Mouse (Mus musculus) right cerebral cortex, adult 2 months (tissue): ENCODE measurements at regions not wholly inside any gene's neighbourhood (a gene's known extent, or its start where the extent isn't known, plus 50 kb on each side); places are given as distances from the start of the nearest gene placed in this dataset.

Experiments
- DNase-seq, 2 experiments: peaks; one replicate each; pipeline ENCODE4 v3.0.0; 2021 to 2022; ENCODE audit warnings: low spot score in 2 of 2

GRCm38 (mm10) chr2:78094921-78095320, 148.7 kb upstream of the Cwc22 start:
- no peak for DNase-seq

- no peak for DNase-seq
These were observed 118.3 kb upstream of the Cwc22 start for GRCm38 (mm10) chr2:78064321-78065037.

DNA sequence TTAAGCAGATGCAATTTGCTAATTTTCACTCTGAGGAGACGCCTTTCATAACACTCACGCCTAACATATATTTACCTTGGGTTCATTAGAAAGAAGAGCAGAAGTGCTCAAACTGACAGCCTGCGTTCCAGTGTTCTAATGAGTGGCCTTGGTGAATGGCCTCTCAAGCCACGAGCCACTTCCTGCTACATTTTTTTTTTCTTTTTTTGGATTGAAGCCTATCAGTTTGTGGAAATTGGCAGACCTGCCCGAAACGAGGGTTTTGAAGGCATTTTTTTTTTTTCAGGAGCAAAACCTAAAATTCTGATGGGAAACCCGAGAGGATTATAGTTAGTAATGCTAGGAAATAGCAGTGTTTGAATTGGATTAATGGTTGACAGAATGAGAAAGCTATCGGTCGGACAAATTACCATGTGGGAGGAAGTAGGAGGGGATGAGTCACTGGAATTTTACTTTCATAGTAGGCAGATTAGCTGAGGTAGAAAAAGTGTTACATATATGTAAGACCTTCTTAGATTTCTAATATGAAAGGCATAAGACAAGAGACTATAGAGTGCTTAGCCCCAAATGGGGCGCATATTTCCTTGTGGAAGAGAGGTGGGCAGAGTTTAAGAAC, 113.7 kb upstream of the Cwc22 start:
- no peak for DNase-seq

GRCm38 (mm10) chr2:78058988-78059387, 112.8 kb upstream of the Cwc22 start:
- DNase-seq = no peak

DNA sequence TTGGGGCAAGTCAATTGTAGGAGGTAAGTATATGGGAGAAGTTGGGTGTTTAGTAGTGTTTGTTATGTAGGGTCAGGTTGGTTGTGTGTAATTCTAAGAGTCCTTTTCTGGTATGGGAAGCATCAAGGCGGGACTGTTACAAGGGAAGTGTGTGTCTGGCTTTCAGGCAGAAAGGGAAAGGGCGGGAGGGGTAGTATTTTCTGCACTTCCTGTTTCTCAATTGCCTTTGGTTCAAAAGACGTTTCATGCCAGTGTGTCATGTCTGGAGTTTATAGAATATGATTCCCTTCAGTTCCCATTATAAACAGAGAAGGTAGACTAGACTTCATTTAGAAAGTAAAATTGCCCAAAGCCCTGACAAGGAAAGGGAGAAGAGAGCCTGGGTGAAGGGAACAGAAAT, 107.7 kb upstream of the Cwc22 start:
- DNase-seq = no peak

GRCm38 (mm10) chr2:78050542-78050941, 104.4 kb upstream of the Cwc22 start:
- no peak for DNase-seq

- peak; percentile 92 to 96 for DNase-seq
These were observed 103.2 kb upstream of the Cwc22 start for GRCm38 (mm10) chr2:78049248-78049874.

- DNase-seq = peak; percentile 22 to 36
These were observed 102.5 kb upstream of the Cwc22 start for GRCm38 (mm10) chr2:78048706-78049055.

DNA sequence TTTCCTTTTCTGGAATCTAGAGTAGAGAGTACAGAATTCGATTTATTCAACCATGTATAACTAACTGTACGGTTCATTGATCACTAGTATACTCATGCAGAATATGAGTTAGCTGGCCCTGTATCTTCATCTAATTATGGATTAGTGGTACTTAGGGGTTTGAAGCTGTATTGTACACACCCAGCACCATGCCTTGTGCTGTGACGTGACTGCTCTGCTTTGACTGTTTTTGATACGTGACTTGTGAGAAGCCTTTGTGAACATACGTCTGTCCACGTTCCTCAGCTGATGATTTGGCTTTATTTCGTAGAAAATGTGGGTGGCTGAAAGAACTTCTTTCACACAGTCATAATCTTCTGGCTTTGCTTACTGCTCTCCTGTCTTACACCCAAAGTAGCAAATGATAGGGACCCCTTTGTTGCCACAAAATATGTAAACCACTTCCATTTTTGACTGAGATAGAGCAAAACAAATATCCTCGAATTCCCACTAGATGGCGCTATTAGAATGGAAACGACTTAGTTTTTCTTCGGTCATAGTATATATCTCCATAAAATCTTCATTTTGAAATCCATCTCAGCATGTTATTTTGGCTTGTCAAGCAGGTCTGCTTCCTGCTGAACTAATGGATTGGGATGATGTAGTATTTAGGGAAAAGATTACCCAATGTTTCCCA, 102.0 kb upstream of the Cwc22 start:
- DNase-seq = peak in 1 of 2 experiments; percentile 20

DNA sequence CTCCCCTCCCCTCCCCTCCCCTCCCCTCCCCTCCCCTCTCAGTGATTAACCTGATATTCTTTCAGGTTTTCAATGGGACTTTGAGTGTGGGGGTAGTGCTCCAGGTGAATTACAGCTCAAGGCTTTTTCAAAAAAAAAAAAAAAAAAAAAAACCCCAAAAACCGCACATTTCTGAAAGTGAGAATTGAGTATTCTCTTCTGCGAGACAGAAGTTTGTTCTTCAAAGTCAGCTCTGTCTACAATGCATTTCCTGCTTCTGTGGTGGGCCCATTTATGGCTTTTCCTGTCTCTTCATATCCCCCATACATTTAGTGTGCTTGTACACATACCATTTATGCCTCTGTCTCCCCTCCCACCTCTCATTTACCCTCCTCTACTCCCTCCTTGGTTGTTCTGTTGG, 81.1 kb upstream of the Cwc22 start:
- no peak for DNase-seq

DNA sequence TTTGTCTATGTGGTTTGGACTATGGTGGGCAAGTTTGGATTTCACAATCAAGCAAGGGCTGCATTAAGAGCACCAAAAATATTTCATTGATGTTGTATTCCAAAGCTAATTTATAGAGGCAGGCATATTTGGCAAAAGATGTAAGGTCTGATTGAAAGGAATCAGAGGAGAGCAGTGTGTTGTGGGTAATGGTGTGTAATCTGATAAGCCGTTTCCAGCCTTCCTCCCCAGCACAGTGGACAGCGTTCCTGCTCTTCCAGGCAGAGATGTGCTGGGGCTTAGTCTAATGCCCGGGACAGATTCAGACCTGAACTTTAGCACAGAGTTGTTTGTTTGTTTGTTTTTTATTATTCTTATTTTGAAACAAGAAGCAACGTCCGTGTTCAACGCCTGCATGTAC, 80.6 kb upstream of the Cwc22 start:
- no peak for DNase-seq

GRCm38 (mm10) chr2:78025651-78026435, 79.7 kb upstream of the Cwc22 start:
- no peak for DNase-seq

DNA sequence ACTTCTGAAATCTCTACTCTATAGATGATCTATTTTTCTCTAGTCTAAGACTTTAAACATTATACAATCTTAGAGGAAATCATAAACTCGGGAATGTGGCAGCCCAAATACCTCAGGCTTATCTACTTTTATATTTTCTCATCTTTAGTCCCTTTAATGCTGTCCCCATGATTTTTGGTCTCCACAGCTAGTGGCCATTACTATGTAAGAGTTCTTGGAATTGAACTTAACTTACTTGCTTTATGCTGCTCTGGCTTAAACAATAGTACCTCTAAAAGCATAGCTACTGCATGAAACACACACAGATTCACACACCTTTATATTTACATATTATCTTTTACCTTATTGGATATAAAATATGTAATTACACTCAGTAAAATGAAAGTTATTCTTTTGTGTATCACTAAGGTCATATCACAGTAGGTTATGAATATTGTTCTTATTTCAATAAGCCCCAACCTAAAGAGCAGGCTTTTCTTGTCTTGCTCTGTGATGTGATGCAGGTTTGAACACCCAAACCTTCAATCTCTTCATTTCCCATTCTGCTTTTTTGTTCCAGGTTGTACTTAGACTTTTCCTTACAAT, 78.9 kb upstream of the Cwc22 start:
- no peak for DNase-seq

DNA sequence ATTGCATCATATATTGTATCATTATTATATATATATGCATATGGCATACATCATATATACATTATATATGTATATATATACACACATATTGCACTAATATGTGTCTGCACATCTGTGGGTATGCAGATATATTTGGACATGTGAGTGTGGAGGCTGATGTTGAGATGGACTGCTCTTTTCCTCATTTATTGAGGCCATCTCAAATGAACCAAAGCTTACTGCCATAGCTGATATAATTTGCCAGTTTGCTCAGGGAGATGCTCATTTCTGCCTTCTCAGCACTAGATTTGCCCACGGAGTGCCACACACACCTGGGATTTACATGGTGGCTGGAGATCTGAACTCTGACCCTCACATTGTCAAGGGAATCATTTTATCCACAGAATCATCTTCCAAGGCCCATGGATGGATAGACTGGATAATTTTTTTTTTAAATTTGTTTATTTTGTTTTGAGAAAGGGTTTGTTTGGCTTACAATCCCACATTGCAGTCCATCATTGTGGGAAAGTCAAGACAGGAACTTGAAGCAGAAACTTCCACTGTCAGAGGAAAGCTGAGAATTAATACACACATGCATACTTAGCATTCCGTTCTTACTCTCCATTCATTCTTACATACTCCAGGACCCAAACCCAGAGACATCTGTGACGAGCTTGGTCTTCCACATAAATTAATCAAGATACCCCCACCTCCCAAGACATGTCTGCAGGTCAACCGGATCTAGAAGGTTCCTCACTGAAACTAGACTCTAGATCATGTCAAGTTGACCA, 77.9 kb upstream of the Cwc22 start:
- DNase-seq = no peak

GRCm38 (mm10) chr2:78023416-78023815, 77.2 kb upstream of the Cwc22 start:
- DNase-seq = no peak

DNA sequence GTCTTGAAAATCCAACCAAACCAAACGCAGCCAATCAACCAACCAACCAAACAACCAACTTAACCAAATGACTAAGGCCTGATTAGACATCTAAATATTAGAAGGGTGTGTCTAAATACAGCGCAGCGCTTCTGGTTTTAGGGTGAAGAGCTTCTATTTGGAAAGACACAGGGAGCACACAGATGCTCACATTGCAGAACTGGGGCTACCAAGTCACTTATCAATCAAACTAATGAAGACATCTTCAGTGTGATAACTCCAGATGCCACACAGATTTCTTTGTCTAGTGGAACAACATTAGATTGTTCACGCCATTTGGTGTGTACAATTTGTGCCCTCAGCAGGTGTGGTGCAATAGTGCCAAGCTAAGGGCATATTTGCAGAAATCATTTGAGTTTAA, 76.6 kb upstream of the Cwc22 start:
- DNase-seq = no peak

DNA sequence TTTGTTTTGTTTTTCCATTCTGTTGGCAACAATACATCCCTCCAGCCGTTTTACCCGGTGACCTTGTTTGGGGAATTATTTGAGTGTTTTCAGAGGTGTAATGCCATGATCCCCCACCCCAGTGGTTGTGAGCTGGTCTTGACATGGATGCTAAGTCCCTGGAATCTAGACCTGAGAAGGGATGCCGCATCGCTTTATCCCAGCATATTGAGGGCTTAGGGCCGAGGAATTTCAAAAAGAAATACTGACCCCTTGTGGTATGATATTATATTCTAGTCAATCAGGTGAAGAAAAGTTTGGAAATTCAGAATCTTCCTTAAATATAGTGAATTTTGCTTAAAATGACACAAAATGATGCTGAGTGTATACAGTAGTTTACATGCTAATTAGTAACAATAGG, 75.7 kb upstream of the Cwc22 start:
- DNase-seq = peak; percentile 7 to 10

- DNase-seq = no peak
These were observed 75.3 kb upstream of the Cwc22 start for GRCm38 (mm10) chr2:78021356-78021900.

DNA sequence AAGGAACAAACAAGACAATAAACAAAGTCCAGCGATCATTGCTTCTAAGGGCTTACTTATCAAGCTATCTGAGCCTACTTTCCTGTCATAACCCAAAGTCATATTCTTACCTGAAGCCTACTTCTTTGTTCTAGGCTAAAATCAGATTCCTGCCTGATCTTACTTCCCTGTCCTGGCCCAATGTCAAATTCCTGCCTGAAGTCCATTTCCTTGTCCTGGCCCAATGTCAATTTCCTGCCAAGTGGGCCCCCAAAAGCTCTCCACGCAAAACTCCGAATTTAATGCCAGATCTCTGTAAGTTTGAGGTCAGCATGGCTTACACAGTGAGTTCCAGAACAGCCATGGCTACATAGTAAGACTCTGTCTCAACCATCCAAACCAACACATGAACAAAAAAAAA, 74.3 kb upstream of the Cwc22 start:
- no peak for DNase-seq

- no peak for DNase-seq
These were observed 73.7 kb upstream of the Cwc22 start for GRCm38 (mm10) chr2:78019916-78020315.
